Mouse (Mus musculus): Measurements from ENCODE around the gene Baz2b.

Gene Baz2b

GRCm38 (mm10) chr2:60050667-60051460, 158.8 kb downstream of the Baz2b start:
- DNase-seq (ENCODE audit: low spot score in 2 of 2) = no peak

GRCm38 (mm10) chr2:60049889-60050288, 159.8 kb downstream of the Baz2b start:
- DNase-seq (ENCODE audit: low spot score in 2 of 2) = no peak

- no peak for DNase-seq (ENCODE audit: low spot score in 2 of 2)
These were observed 160.3 kb downstream of the Baz2b start for GRCm38 (mm10) chr2:60049351-60049750.

GRCm38 (mm10) chr2:60045995-60046394, 163.6 kb downstream of the Baz2b start:
- no peak for DNase-seq (ENCODE audit: low spot score in 2 of 2)

- no peak for DNase-seq (ENCODE audit: low spot score in 2 of 2)
These were observed 164.7 kb downstream of the Baz2b start for GRCm38 (mm10) chr2:60044988-60045387.

- no peak for DNase-seq (ENCODE audit: low spot score in 2 of 2)
These were observed 165.1 kb downstream of the Baz2b start for GRCm38 (mm10) chr2:60044540-60044939.

- DNase-seq (ENCODE audit: low spot score in 2 of 2) = no peak
These were observed 166.9 kb downstream of the Baz2b start for GRCm38 (mm10) chr2:60042699-60043098.

GRCm38 (mm10) chr2:60041485-60042274, 168.0 kb downstream of the Baz2b start:
- DNase-seq (ENCODE audit: low spot score in 2 of 2) = no peak

GRCm38 (mm10) chr2:60040162-60040561, 169.5 kb downstream of the Baz2b start:
- no peak for DNase-seq (ENCODE audit: low spot score in 2 of 2)

- DNase-seq (ENCODE audit: low spot score in 2 of 2) = peak; percentile 54 to 63
These were observed 172.6 kb downstream of the Baz2b start for GRCm38 (mm10) chr2:60037011-60037551.

GRCm38 (mm10) chr2:60036361-60036760, 173.3 kb downstream of the Baz2b start:
- DNase-seq (ENCODE audit: low spot score in 2 of 2) = no peak

GRCm38 (mm10) chr2:60030991-60031390, 178.6 kb downstream of the Baz2b start:
- DNase-seq (ENCODE audit: low spot score in 2 of 2) = no peak

GRCm38 (mm10) chr2:60029020-60029419, 180.6 kb downstream of the Baz2b start:
- DNase-seq (ENCODE audit: low spot score in 2 of 2) = no peak

- DNase-seq (ENCODE audit: low spot score in 2 of 2) = no peak
These were observed 182.5 kb downstream of the Baz2b start for GRCm38 (mm10) chr2:60027166-60027565.

GRCm38 (mm10) chr2:60026554-60026953, 183.1 kb downstream of the Baz2b start:
- DNase-seq (ENCODE audit: low spot score in 2 of 2) = no peak

GRCm38 (mm10) chr2:60023777-60024176, 185.9 kb downstream of the Baz2b start:
- DNase-seq (ENCODE audit: low spot score in 2 of 2) = no peak

- no peak for DNase-seq (ENCODE audit: low spot score in 2 of 2)
These were observed 188.1 kb downstream of the Baz2b start for GRCm38 (mm10) chr2:60021556-60021955.

GRCm38 (mm10) chr2:60021138-60021537, 188.5 kb downstream of the Baz2b start:
- DNase-seq (ENCODE audit: low spot score in 2 of 2) = no peak

GRCm38 (mm10) chr2:60019546-60020250, 189.9 kb downstream of the Baz2b start:
- DNase-seq (ENCODE audit: low spot score in 2 of 2) = no peak

- DNase-seq (ENCODE audit: low spot score in 2 of 2) = no peak
These were observed 190.7 kb downstream of the Baz2b start for GRCm38 (mm10) chr2:60018875-60019501.

- no peak for DNase-seq (ENCODE audit: low spot score in 2 of 2)
These were observed 198.1 kb downstream of the Baz2b start for GRCm38 (mm10) chr2:60011526-60011925.

GRCm38 (mm10) chr2:60003665-60004045, 206.0 kb downstream of the Baz2b start:
- no peak for DNase-seq (ENCODE audit: low spot score in 2 of 2)
